Mouse (Mus musculus) right cerebral cortex, postnatal 10 days (tissue): Measurements from ENCODE around the gene Plekho1.
"Not testable (repeated sequence)": the region's sequence is repeated elsewhere in the genome, so short reads cannot be mapped to it uniquely, and the experiment has no call there.

Experiments
- DNase-seq, 2 experiments: peaks; one replicate each; pipeline ENCODE4 v3.0.0; 2021; ENCODE audit warnings: low spot score in 2 of 2

Plekho1 gene

DNA sequence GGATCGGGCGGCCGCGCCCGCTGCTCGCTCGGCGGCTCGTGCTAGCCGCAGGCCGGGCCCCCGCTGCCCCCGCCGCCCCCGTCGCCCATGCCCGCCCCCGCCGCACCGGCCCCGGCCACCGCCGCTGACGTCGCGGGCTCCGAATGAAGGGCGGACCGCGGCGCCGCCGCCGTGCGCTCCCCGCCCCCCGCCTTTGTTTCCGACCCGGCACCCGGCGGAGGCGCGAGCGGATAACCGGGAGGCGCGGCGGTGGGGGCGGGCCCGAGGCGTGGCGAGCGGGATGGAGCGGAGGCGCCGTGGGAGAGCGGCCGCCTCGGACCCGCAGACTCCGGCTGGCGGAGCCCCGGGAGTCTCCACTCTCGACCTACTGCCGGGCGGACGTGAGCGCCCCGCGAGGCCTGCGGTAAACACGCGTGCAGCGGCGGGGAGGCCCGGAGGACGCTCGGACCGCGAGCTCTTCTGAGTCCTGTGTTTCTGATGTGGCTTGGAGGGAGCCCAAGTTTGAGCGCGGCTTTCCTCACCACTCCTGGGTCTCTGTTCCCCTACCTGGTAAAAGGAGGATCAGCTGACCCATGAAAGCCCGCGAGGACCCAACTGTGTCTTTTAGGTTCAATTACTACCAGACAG is at the start of gene Plekho1:
Gene Plekho1, minus strand, starts transcription at position 200 of the 627 bp plus-strand sequence.
- DNase-seq = peak; percentile 81 to 83

DNA sequence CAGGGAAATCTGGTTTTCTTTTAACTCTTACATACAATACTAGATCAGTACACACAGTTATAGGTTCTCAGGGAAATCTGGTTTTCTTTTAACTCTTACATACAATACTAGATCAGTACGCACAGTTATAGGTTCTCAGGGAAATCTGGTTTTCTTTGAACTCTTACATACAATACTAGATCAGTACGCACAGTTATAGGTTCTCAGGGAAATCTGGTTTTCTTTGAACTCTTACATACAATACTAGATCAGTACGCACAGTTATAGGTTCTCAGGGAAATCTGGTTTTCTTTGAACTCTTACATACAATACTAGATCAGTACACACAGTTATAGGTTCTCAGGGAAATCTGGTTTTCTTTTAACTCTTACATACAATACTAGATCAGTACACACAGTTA is 48.8 kb upstream of the Plekho1 start:
- DNase-seq = not testable (repeated sequence)

DNA sequence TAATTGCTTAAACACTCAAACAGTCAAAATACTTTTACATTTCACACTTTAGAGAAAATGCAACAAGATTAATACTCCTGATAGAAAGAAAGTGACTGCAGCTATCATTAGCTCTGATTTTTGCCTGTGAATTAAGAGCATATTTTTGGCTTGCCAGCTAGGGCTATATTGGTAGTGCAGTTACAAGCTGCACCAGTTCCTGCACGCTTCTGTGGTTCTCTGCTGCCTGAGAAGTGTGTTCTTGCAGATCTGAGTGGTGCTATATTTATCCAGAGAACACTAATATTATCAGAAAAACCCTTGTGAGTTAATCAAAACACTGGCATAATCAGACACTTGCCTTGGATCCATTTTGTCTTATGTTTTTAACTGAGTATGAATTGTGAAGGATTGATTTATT is 47.3 kb upstream of the Plekho1 start:
- no peak for DNase-seq

DNA sequence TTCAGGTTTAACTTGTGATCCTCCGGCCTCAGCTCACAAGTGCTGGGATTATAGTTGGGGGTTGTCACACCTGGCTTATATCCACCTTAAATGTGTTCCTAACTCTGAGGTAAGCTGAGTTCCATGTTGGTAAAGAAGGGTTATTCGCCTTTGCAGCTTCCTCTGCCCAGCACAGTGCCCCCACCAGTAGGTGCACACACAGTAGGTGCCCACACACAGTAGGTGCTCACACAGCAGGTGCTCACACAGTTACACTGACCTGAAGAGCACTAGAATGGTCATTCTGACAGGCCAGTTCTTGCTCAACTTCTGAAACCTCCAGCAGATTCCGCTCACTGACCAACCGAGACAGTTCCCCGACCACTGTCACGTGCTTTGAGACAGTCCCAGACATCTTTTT is 45.3 kb upstream of the Plekho1 start:
- DNase-seq = no peak

DNA sequence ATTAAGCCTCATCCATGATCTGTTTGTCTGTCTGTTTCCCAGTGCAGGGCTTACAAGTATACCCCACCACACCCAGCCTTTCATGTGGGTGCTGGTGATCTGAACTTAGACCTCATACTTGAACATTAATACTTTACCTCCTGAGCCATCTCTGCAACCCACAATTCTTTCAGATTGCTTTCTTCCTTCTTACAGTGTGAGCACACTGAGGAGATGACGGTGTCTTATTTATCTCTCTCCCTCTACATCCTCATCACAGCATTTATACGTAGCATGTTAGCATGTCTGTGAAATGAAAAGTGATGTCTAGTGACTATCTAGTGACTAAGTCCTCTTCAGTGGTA is 44.8 kb upstream of the Plekho1 start:
- no peak for DNase-seq

DNA sequence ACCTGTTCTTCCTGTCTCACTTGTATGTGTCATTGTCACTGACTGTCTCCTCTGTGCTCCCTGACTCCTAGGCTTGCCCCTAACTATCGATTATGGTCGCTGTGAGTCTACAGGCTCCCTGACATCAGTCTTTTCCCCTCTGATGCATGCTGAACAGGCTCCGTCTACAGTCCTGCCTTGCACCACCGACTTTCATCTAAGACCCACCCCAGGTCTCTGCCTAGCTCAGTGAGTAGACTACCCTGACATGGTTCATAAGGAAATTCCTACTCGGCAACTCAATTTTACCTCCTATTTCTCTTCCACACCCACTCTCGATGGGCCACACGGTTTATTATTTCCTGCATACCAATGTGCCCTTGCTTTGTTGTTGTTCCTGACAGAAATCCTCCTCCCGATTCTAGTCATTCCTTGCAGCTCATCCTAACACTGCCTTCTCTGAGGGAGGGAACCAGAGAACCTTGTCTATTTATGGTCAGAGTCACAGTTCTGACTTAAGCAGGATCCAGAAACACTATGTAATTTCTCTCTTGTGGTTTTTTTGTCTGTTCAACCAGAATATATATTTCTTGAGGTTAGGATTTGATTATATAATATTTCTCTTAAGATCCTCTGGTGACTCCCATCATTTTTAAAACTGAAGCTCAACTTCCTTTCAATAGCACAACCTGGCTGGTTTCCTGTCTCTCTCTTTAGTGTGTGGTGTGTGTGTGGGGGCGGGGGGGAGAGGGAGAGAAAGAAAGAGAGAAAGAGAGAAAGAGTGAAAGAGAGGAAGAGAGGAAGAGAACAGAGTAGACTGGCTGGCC is 44.3 kb upstream of the Plekho1 start:
- DNase-seq = no peak

DNA sequence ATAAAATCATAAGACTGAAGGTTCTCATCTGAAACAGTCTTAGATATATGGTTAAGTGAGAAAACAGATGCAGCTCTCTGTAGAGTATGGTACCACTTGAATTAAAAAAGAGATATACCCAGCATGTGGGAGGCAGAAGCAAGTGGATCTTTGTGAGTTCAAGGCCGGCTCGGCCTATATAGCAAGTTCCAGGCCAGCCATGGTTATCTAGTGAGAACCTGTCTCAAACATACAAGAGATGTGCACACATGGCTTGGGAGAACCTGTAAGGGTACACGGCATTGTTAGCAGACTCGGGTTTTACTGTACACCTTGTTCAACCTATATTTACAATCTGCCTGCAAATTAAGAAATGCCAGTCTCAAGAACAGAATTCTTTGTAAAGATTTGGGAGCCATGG is 43.0 kb upstream of the Plekho1 start:
- no peak for DNase-seq

DNA sequence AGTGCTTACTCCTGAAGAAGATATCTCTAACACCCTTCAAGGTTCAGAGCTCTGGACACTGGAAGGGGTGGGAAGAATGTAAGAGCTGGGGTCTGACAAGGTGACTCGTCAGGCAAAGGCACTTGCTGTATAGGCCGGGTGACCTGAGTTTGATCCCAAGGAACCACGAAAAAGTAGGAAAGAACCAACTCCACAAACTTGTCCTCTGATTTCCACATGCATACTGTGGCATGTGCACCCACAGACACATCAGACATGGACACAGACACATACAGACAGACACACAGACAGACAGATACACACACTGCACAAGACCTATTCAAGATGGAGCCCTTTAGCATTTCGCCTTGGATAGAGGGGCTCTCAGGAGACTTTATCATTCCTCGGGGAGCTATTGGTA is 42.4 kb upstream of the Plekho1 start:
- DNase-seq = no peak

DNA sequence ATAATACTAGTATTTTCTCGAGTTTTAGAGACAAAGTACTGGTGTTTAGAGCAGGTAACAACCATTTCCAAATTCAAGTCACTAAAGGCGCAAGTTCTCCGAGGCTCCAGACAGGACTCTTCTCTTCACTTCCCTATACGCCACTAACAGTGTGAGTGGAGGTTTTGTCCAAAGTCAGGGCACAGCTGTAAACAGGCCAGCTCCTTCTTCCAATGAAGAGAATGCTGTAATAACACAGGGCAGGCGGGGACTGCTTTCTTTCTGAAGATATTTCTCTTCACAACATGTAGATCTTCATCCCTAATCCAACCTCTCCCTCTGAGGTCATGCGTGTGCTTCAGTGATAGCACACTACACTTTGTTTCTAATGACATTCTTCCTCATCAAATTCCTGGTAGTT is 41.0 kb upstream of the Plekho1 start:
- DNase-seq = no peak

DNA sequence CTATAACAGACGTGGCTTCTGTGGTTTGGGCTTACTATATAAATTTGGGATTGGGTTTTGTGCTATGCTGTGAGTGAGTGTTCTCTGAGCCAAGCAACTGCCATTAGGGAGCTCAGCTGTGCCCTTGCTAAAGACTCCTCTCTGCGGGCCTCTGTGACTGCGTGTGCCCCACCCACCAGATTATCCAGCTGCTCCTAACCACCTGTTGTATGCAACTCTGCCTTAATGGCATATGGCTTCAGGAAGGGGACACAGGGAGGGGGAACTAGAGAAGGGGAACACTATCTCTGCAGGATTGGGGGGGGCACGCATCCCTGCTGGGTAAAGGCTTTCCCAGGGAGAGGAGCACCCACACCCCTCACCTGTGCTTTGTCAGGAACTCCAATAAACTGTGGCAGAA is 37.2 kb upstream of the Plekho1 start:
- DNase-seq = no peak

DNA sequence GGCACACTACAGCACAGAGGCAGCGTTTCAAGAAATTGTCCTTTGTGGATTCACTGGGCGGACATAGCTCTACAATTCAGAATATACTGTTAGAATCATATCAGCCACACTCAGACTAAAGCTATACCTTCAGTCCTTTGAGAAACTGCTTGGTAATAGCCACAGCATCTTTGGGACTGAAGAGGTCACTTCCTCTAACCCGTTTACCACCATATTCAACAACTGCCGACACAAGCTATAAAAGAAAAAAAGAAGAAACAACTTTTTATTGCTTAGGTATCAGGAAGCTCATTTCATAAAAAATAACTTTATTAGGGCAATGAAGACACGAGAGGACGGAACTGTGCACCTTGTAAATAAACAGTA is 36.8 kb upstream of the Plekho1 start:
- DNase-seq = no peak

DNA sequence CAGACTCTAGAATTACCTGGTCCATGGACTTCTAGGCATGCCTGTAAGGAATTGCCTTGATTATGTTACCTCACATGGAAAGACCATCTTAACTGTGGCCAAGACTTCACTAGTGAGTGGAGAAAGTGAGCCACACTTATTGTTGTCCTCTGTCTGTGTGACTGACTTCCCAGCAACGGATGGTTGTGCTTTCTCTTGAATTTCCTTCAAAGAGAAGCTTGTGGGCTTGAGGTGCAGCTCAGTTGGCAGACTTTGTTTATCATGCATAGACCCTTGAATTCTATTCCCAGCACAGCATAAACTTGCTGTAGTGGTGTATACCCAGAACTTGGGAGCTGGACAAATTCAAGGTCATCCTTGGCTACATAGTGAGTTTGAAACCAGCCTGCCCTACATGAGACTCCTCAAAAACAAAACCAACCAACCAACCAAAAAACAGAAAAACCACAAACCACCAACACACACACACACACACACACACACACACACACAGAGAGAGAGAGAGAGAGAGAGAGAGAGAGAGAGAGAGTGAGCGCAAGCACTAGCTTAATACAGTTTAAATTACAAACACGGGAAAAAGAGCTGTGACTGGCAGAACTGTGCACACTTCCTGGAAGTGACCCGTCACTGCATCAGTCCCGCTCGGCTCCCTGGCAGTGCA is 36.3 kb upstream of the Plekho1 start:
- DNase-seq = no peak

DNA sequence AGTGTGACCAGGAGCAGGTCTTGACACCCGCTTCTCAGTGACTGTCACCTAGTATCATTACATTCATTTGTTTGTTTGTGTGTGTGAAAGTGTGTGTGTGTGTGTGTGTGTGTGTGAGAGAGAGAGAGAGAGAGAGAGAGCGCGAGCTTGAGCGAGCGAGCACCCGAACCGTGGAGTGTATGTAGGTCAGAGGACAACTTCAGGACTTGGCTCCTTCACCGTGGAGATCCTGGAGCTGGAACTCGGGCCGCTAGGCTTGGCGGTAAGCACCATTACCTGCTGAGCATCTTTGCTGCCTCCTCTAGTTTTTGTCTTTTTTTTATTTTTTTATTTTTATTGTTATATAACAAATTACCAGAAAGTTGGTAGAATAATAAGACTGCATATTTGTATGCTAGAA is 34.0 kb upstream of the Plekho1 start:
- no peak for DNase-seq

DNA sequence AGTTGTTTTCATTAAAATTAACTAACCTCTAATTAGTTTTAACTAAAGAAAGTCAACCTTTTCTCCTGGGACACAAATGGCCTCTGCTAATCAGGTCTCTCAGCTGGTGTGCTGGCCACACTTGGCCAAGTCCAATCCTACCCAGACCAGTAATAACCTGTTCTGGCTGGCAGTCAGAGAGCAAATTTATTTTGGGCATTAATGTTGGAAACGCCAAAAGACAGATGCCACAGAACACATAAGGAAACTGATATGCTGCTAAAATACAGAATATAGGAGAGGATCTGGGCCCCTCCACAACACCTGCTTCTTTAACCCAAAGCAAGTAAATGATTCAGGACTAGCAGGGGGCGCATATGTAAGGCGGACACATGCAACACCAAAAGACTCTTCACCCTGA is 33.5 kb upstream of the Plekho1 start:
- DNase-seq = no peak

DNA sequence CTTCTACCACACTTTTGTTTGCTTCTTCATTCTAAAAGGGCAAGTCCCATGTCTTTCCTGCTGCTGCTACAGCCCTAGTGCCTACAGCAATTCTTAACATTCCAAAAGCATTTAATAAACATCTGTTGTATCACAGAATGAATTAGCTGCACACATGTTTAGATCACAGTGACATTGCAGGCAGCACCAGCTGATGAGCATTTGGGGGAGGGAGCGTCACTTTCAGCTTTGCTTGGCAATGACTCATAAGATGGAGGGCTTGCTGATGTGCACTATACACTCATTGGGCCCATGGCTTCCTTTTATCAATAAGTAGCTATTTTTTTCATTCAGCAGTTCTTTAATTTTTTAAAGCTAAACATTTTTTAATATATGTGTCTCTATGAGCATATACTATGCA is 32.1 kb upstream of the Plekho1 start:
- no peak for DNase-seq

DNA sequence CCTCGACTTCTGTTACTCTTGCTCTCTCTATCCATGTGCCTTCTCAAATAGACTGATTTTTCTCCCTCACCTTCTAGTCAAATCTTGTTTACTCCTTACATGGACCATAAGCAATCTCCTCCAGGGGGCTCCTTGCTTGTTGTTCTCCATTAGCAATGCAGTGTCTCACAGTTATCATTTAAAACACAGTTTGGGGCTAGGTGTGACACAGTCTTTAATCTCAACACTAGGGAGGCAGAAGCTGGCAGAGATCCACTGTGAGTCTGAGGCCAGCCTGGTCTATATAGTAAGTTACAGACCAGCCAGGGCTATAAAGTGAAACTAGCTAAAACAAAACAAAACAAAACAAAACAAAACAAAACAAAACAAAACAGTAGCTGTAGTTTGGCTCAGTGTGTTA is 31.3 kb upstream of the Plekho1 start:
- no peak for DNase-seq

DNA sequence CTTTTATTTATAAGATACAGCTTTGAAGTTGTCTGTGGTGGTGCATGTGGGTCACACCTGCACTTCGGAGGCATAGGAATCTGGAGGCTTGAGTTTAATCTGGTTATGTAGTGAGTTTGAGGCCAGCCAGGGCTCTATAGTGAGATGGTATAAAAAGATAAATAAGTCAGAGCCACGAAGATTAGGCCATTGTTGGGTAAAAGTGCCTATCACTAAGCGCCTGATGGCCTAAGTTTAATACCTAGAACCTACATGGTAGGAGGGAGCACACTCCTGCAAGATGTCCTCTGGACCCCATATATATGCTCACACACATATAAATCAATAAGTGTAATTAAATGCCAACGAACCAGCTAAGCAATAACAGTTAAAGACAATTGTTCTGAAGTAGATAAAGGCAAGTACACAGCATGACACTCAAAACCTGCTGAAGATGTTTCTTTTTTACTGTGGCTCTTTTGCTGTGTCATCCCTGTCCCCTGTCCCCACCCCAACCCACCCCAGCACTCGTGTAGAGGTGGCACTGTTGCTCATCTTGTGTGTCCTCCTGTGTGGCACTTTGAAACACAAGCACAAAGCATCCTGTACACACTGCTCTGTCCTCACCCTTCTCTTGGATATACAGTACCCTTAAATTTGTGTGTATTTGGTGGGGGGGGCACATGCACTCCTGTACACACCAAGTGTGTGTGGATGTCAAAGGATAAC is 25.8 kb upstream of the Plekho1 start:
- no peak for DNase-seq

DNA sequence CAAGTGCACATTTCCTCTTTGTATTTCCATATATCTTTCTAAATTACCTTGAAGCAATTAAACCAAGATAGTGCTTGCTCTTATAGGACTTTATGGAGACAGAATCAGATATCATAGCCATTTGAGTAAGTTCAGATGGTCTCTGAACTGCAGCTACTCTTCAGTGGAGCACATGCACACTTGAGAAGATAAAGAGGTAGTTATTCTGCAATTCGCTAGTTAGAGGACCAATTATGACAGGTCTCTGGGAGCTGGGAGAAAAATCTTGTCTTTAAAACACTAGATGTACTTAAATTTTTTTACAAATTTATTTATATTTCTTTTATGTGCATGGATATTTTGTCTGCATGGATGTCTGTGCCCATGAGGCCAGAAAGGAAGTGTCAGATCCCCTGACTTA is 24.9 kb upstream of the Plekho1 start:
- no peak for DNase-seq

DNA sequence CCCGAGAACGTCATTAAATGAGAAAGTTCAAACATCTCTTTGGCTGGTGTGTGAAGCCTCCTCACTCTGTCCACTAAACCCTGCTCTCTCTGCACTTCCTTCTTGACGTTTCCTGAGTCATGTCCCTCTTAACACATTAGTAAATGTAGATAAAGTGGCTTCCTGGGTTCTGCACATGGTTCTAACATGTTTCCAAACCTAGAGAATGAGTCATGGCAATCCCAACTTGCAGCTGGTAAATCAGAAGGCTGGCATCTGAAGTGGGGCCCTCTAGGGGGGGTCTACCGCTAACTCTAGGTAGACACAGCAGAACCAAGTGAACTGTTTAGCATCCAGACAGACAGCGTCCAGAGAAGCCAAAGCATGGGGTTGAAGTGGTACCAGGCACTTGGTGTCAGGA is 21.7 kb upstream of the Plekho1 start:
- no peak for DNase-seq

DNA sequence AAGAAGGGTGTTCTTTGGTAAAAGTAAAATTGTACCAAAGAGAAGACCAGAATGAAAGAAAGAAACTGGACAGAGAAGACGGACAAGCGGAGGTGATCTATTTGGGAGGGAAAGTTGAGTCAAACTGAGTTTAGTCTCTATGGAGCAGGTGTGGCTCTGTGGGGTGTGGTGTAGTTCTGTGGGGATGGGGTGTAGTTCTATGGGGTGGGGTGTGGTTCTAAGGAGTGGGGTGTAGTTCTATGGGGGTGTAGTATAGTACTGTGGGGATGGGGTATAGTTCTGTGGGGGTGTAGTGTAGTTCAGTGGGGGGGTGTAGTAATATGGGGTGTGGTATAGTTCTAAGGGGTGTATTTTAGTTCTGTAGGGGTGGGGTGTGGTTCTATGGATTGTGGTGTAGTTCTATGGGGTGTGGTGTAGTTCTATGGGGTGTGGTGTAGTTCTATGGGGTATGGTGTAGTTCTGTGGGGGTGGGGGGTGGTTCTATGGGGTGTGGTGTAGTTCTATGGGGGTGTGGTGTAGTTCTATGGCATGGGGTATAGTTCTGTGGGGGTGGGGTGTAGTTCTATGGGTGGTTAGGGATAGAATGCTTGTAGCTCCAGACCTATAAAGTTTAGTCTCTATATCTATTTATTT is 20.6 kb upstream of the Plekho1 start:
- DNase-seq = no peak

DNA sequence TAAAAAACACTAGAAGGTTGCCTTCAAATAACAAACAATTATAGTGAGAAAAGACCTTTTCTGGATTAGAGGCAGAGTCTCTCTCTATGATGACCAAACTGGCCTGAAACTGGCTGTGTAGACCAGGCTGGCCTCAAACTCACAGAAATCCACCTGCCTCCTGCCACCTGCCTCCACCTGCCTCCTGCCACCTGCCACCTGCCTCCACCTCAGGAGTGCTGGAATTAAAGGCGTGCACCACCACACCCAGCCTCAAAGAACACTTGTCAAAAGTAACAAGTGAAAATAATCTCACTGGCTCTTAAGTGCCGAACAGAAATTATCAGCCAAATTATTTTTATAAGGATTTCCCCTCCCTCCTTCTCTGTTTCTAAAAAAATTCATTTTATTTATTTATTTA is 19.9 kb upstream of the Plekho1 start:
- DNase-seq = no peak

DNA sequence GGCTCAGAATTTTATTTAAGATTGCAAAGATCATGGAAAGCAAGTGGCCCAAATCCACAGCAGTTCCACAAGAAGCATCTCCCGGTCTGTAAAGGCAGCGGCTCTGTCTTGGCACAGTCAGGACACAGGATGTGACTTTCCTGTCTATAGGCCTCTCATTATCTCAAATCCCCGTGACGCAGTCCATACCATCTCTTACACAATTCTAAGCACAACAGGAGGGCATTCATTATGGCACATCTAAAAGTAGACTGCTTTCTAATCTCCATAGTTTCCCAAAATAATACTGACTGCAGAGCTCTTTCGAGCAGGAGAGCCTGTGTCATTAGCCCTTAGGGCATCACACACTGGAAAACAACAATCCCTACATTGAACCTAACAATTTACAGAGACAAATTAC is 17.0 kb upstream of the Plekho1 start:
- DNase-seq = no peak
